Mouse (Mus musculus): ENCODE data around the gene Nap1l1. TPM values are rescaled to one million over a fixed set of nuclear protein-coding genes. Genes with fewer than 3 reads are reported as not detected.

Gene Nap1l1
- total and polyA plus RNA-seq, 2 experiments from 2014 or later: 121 to 189 TPM

DNA sequence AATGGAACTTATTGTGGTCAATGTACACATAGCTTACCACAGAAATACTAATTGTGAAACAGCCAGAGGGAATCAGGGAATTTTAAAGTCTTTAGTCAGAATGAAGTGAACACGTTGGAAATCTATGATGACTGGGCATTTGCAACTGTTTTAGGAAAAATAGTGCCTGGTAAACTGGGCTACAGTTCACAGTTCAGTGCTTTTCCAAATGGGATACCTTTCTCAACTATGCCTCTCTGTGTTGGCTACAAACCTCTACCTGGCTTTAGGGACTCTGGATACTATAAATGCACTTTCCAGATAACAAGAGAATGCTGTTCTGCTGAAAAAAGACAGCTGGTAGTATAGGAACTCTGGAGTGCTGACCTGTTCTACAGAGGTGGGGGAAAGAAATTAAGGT lies 31.6 kb downstream of the Nap1l1 start:
- Histone ChIP-seq H3K27ac (ENCODE audit: low read depth, low read length) (no peak overlapping the region), H3K9ac (no peak overlapping the region), H3K4me1 (ENCODE audit: insufficient read depth) (0 out of 2 replicates have a peak, but pooled peaks cover 5% of the 10 kb centered on the region), H3K9me3 (ENCODE audit: low read length) (no peaks in the 10 kb centered on the region), H3K27me3 (ENCODE audit: insufficient read depth, low read length) (no peaks in the 10 kb centered on the region), H3K4me3 (ENCODE audit: low read depth, low read length) (no peak overlapping the region), H3K36me3 (ENCODE audit: insufficient read depth) (no peaks in the 10 kb centered on the region), H3K4me2 (ENCODE audit: low read depth) (no peak overlapping the region)
- 65% methylated on average over 1 of the region's 1 CpGs for WGBS
- ATAC-seq (no peak), DNase-seq (no peak)
- no peak for TF ChIP-seq CTCF (IDR thresholded peaks at IDR 0.05; ENCODE audit: low read depth)

GRCm38 (mm10) chr10:111505406-111505805 lies 32.4 kb downstream of the Nap1l1 start:
- 52% methylated on average over 7 of the region's 7 CpGs for WGBS
- H3K9me3 ChIP-seq (ENCODE audit: low read length): no peaks in the 10 kb centered on the region
- H3K4me3 ChIP-seq (ENCODE audit: low read depth, low read length): no peak overlapping the region
- H3K27me3 ChIP-seq (ENCODE audit: insufficient read depth, low read length): no peaks in the 10 kb centered on the region
- no peak overlapping the region for H3K27ac ChIP-seq (ENCODE audit: low read depth, low read length)
- no peak for ATAC-seq
- TF ChIP-seq CTCF (IDR thresholded peaks at IDR 0.05; ENCODE audit: low read depth): no peak
- no peak overlapping the region for H3K9ac ChIP-seq
- peak overlapping the region; percentile 81; the same call in 1 of the 2 replicates for H3K4me2 ChIP-seq (ENCODE audit: low read depth)
- DNase-seq: no peak
- 0 out of 2 replicates have a peak, but pooled peaks cover 5% of the 10 kb centered on the region for H3K4me1 ChIP-seq (ENCODE audit: insufficient read depth)
- no peaks in the 10 kb centered on the region for H3K36me3 ChIP-seq (ENCODE audit: insufficient read depth)

DNA sequence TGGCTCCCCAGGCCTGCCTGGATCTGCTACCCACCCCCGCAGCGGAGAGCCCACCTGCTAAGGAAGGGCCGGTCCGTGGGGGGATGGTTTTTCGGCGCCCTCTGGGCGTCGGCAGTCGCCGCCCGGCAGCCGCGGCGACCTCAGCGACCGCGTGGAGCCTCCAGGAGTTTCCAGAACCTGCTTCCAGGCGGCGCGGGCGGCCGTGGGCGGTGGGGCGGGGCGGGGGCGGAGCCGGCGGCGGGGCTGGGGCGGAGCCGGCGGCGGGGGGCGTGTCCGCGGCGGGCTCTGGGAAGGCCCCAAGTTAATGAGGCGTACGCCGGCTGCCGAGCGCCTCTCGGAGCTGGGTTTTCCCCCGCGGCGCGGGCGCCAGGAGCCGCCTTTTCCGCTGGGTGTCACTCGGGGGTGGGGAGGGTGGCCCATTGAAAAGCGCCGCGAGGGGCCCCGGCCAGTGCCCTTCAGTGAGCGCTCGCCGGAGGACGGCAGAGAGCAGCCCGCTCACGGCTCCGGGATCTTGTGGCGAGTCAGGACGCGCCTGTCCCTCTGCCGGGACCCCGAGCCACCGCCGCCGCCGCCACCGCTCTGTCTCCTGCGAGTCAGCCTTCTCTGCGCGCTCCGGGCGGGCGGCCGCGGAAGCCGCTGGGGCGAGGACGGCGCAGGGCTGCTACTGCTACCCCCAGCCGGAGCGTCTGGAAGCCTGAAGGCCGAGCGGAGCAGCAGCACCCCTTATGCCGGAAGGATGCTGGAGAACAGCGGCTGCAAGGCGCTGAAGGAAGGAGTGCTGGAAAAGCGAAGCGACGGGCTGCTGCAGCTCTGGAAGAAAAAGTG lies 33.3 kb downstream of the Nap1l1 start, which contains the start of gene Phlda1:
Gene Phlda1, plus strand, starts transcription at position 186 of the 825 bp plus-strand sequence.
- no peaks in the 10 kb centered on the region for H3K9me3 ChIP-seq (ENCODE audit: low read length)
- ATAC-seq (peak; percentile 87), DNase-seq (peak; percentile 90)
- peak within 1 kb of the TSS; percentile 60 for H3K4me3 ChIP-seq (ENCODE audit: low read depth, low read length)
- no peaks in the 10 kb centered on the region for H3K36me3 ChIP-seq (ENCODE audit: insufficient read depth)
- 0 out of 2 replicates have a peak, but pooled peaks cover 10% of the 10 kb centered on the region for H3K4me1 ChIP-seq (ENCODE audit: insufficient read depth)
- no peaks in the 10 kb centered on the region for H3K27me3 ChIP-seq (ENCODE audit: insufficient read depth, low read length)
- peak; percentile 48; the same call in 1 of the 2 replicates for TF ChIP-seq CTCF (IDR thresholded peaks at IDR 0.05; ENCODE audit: low read depth)
- peak within 1 kb of the TSS; percentile 88 for H3K27ac ChIP-seq (ENCODE audit: low read depth, low read length)
- H3K4me2 ChIP-seq (ENCODE audit: low read depth): peak within 1 kb of the TSS; percentile 81
- peak within 1 kb of the TSS; percentile 85 for H3K9ac ChIP-seq
- WGBS: 3% methylated on average over 68 of the region's 94 CpGs

GRCm38 (mm10) chr10:111506926-111507459 lies 34.0 kb downstream of the Nap1l1 start:
- no peak for TF ChIP-seq CTCF (IDR thresholded peaks at IDR 0.05; ENCODE audit: low read depth)
- Histone ChIP-seq H3K4me2 (ENCODE audit: low read depth) (peak overlapping the region; percentile 81), H3K27me3 (ENCODE audit: insufficient read depth, low read length) (no peaks in the 10 kb centered on the region), H3K36me3 (ENCODE audit: insufficient read depth) (no peaks in the 10 kb centered on the region), H3K27ac (ENCODE audit: low read depth, low read length) (peak overlapping the region; percentile 88), H3K4me3 (ENCODE audit: low read depth, low read length) (peak overlapping the region; percentile 60), H3K9ac (peak overlapping the region; percentile 85), H3K4me1 (ENCODE audit: insufficient read depth) (0 out of 2 replicates have a peak, but pooled peaks cover 10% of the 10 kb centered on the region), H3K9me3 (ENCODE audit: low read length) (no peaks in the 10 kb centered on the region)
- DNase-seq (no peak), ATAC-seq (peak; percentile 36)
- under 1% methylated on average over 22 of the region's 23 CpGs for WGBS

GRCm38 (mm10) chr10:111507460-111508211 lies 34.6 kb downstream of the Nap1l1 start:
- Histone ChIP-seq H3K27me3 (ENCODE audit: insufficient read depth, low read length) (no peaks in the 10 kb centered on the region), H3K27ac (ENCODE audit: low read depth, low read length) (peak overlapping the region; percentile 88), H3K4me1 (ENCODE audit: insufficient read depth) (0 out of 2 replicates have a peak, but pooled peaks cover 10% of the 10 kb centered on the region), H3K4me2 (ENCODE audit: low read depth) (peak overlapping the region; percentile 81), H3K36me3 (ENCODE audit: insufficient read depth) (no peaks in the 10 kb centered on the region), H3K9ac (peak overlapping the region; percentile 85), H3K4me3 (ENCODE audit: low read depth, low read length) (peak overlapping the region; percentile 60), H3K9me3 (ENCODE audit: low read length) (no peaks in the 10 kb centered on the region)
- TF ChIP-seq CTCF (IDR thresholded peaks at IDR 0.05; ENCODE audit: low read depth): peak; percentile 58
- DNase-seq (peak; percentile 45), ATAC-seq (no peak; the same call in 1 of the 2 replicates)
- under 1% methylated on average over 38 of the region's 38 CpGs for WGBS

GRCm38 (mm10) chr10:111508324-111509080 lies 35.5 kb downstream of the Nap1l1 start:
- H3K4me3 ChIP-seq (ENCODE audit: low read depth, low read length): peak overlapping the region; percentile 60
- 9% methylated on average over 7 of the region's 7 CpGs for WGBS
- ATAC-seq: no peak
- no peak for DNase-seq
- H3K9ac ChIP-seq: peak overlapping the region; percentile 85
- H3K9me3 ChIP-seq (ENCODE audit: low read length): no peaks in the 10 kb centered on the region
- TF ChIP-seq CTCF (IDR thresholded peaks at IDR 0.05; ENCODE audit: low read depth): no peak
- peak overlapping the region; percentile 81 for H3K4me2 ChIP-seq (ENCODE audit: low read depth)
- no peaks in the 10 kb centered on the region for H3K27me3 ChIP-seq (ENCODE audit: insufficient read depth, low read length)
- peak overlapping the region; percentile 88; the same call in 1 of the 2 replicates for H3K27ac ChIP-seq (ENCODE audit: low read depth, low read length)
- no peaks in the 10 kb centered on the region for H3K36me3 ChIP-seq (ENCODE audit: insufficient read depth)
- 0 out of 2 replicates have a peak, but pooled peaks cover 10% of the 10 kb centered on the region for H3K4me1 ChIP-seq (ENCODE audit: insufficient read depth)

Measured in forebrain, postnatal 0 days (tissue).